14 mouse cellular contexts compared by ENCODE assay signal in the genomic region with DNA sequence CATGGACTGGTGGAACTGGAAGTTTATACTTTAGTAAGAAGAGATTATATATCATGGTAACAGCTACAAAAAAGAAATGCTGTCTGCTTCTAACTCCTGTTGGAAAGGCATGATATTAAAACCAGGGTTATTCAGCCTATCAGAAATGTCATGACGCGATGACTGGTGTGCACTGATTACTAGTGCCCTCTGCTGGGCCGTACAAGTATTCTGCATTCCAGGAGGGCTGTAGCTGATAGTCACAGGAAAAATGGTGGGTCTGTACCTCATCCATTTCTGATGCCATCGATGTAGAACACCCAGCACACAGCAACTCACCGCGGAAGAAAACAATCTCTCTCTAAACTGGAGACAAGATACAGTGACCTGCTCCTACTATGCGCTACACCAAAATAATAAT.
DNase-seq lines count a peak whose midpoint lies in the region; ATAC-seq and TF ChIP-seq lines count a peak whose summit lies in the region.
"Had no signal": no experiment of that assay in that cellular context is flagged by ENCODE, and none has a peak within 500 bp of the region (broad histone marks: within the 10 kb centered on the region; RNA-seq: fewer than 3 reads in every experiment).

No protein-coding gene starts in this region.

- H3K36me3 ChIP-seq in heart, adult 2 months (ENCODE audit: control insufficient read depth, insufficient read depth, low read length), result no peaks in the 10 kb centered on the region
- H3K36me3 ChIP-seq in heart, embryonic 10.5 days, result no peaks in the 10 kb centered on the region
- H3K36me3 ChIP-seq in liver, postnatal 0 days (replicated peaks; ENCODE audit: insufficient read depth, low read length), result no peaks in the 10 kb centered on the region
- no peaks in the 10 kb centered on the region for H3K36me3 ChIP-seq in MEL (ENCODE audit: control insufficient read depth in 1 of 2, insufficient read depth in 2 of 2, low read length in 2 of 2)
- H3K36me3 ChIP-seq: G1E; neural tube, embryonic 12.5 days had no signal

- DNase-seq in heart, adult 2 months, result no peak
- DNase-seq in heart, embryonic 10.5 days (ENCODE audit: low spot score), result no peak
- DNase-seq in liver, postnatal 0 days, result no peak
- no peak for DNase-seq in liver
- peak; percentile 3 for DNase-seq in MEL (ENCODE audit: low read depth, low spot score)
- DNase-seq in right cerebral cortex, postnatal 25 days, result no peak
- DNase-seq in left cerebral cortex, postnatal 25 days (ENCODE audit: low spot score in 2 of 2), result no peak
- DNase-seq: cerebellum, adult 9-11 months; gastrocnemius, postnatal 25 days; right cerebral cortex, postnatal 4 days had no signal

- no peak overlapping the region for H3K4me2 ChIP-seq in liver, postnatal 0 days (ENCODE audit: low read depth, low read length)
- H3K4me2 ChIP-seq: neural tube, embryonic 12.5 days had no signal

- TF ChIP-seq CTCF in heart, adult 2 months (IDR thresholded peaks at IDR 0.05), result peak; percentile 35
- 0 out of 2 replicates have a peak, but pooled peaks have one; percentile 12 for TF ChIP-seq CTCF in liver, postnatal 0 days (IDR thresholded peaks at IDR 0.05; ENCODE audit: low read depth)
- TF ChIP-seq CTCF in MEL (IDR thresholded peaks at IDR 0.05 in 2 of 3, conservative IDR thresholded peaks at IDR 0.05 in 1 of 3; ENCODE audit: control insufficient read depth in 1 of 3, insufficient read depth in 1 of 3, low read depth in 2 of 3, low read length in 3 of 3, poor library complexity in 1 of 3, severe bottlenecking in 1 of 3), result peak in 2 of 3 experiments; percentile 3 to 11; a peak in 1 of 6 replicates
- TF ChIP-seq CTCF in embryonic fibroblast, embryonic 13.5 days (IDR thresholded peaks at IDR 0.05; ENCODE audit: borderline replicate concordance, insufficient read depth, low read length), result peak; percentile 27; the same call in 1 of the 2 replicates

- no peak for TF ChIP-seq POLR2A in heart, adult 2 months (IDR thresholded peaks at IDR 0.05; ENCODE audit: insufficient read depth, low read depth, low read length)
- no peak for TF ChIP-seq POLR2A in MEL (IDR thresholded peaks at IDR 0.05; ENCODE audit: control insufficient read depth in 1 of 2, insufficient read depth in 1 of 2, low read depth in 1 of 2, low read length in 2 of 2, poor library complexity in 1 of 2)
- TF ChIP-seq POLR2A in embryonic fibroblast, embryonic 13.5 days (IDR thresholded peaks at IDR 0.05; ENCODE audit: low read depth, low read length), result no peak

- no peaks in the 10 kb centered on the region for H3K79me2 ChIP-seq in heart, adult 2 months (replicated peaks; ENCODE audit: control insufficient read depth, insufficient read depth, low read length)
- no peaks in the 10 kb centered on the region for H3K79me2 ChIP-seq in MEL (ENCODE audit: control insufficient read depth, insufficient read depth, low read length, poor library complexity)

- 71% methylated on average over 7 of the region's 7 CpGs for WGBS in heart, adult 2 months
- 72% methylated on average over 7 of the region's 7 CpGs for WGBS in heart, embryonic 10.5 days
- 73% methylated on average over 7 of the region's 7 CpGs for WGBS in liver, postnatal 0 days (ENCODE audit: insufficient replicate concordance)

- TF ChIP-seq EP300 in heart, adult 2 months (IDR thresholded peaks at IDR 0.05; ENCODE audit: insufficient read depth, low read depth, low read length), result no peak
- no peak for TF ChIP-seq EP300 in liver, postnatal 0 days (IDR thresholded peaks at IDR 0.05; ENCODE audit: low read depth)
- TF ChIP-seq EP300 in MEL (IDR thresholded peaks at IDR 0.05; ENCODE audit: low read depth in 1 of 2, low read length in 2 of 2), result no peak

- ATAC-seq in liver, postnatal 0 days, result no peak

- no peak overlapping the region for H3K27ac ChIP-seq in heart, adult 2 months
- H3K27ac ChIP-seq in heart, embryonic 10.5 days, result no peak overlapping the region
- H3K27ac ChIP-seq in liver, postnatal 0 days (ENCODE audit: low read depth), result no peak overlapping the region
- no peak overlapping the region for H3K27ac ChIP-seq in MEL (ENCODE audit: control insufficient read depth, low read depth, low read length)
- no peak overlapping the region for H3K27ac ChIP-seq in embryonic fibroblast, embryonic 13.5 days (ENCODE audit: insufficient read depth, low read length)
- H3K27ac ChIP-seq: neural tube, embryonic 12.5 days had no signal

- H3K4me1 ChIP-seq in heart, adult 2 months (ENCODE audit: control insufficient read depth, insufficient read depth, low read length), result no peaks in the 10 kb centered on the region
- H3K4me1 ChIP-seq in heart, embryonic 10.5 days, result no peaks in the 10 kb centered on the region
- H3K4me1 ChIP-seq in liver, postnatal 0 days (ENCODE audit: insufficient read depth), result no peaks in the 10 kb centered on the region
- no peaks in the 10 kb centered on the region for H3K4me1 ChIP-seq in MEL (ENCODE audit: control insufficient read depth in 1 of 2, insufficient read depth in 2 of 2, low read length in 2 of 2)
- H3K4me1 ChIP-seq in embryonic fibroblast, embryonic 13.5 days (ENCODE audit: control insufficient read depth, insufficient read depth, low read length), result no peaks in the 10 kb centered on the region
- H3K4me1 ChIP-seq: megakaryocyte, embryonic 14.5 days; neural tube, embryonic 12.5 days had no signal

- no peaks in the 10 kb centered on the region for H3K9me3 ChIP-seq in heart, embryonic 10.5 days
- no peaks in the 10 kb centered on the region for H3K9me3 ChIP-seq in liver, postnatal 0 days (ENCODE audit: low read length)
- H3K9me3 ChIP-seq in MEL (replicated peaks; ENCODE audit: insufficient read depth, low read length), result no peaks in the 10 kb centered on the region
- H3K9me3 ChIP-seq: neural tube, embryonic 12.5 days had no signal

- intact Hi-C loops in heart, adult 2 months (cut with DNase I), result no loop called here
- intact Hi-C loops in left cerebral cortex, postnatal 25 days (cut with DNase I), result no loop called here

- no peak overlapping the region for H3K9ac ChIP-seq in heart, adult 2 months (ENCODE audit: low read depth, low read length)
- no peak overlapping the region for H3K9ac ChIP-seq in liver, postnatal 0 days (replicated peaks)
- no peak overlapping the region for H3K9ac ChIP-seq in MEL (ENCODE audit: control insufficient read depth, low read depth, low read length, poor library complexity, severe bottlenecking)
- H3K9ac ChIP-seq: neural tube, embryonic 12.5 days had no signal

- no peak; the same call in none of the 2 replicates for TF ChIP-seq RAD21 in MEL (IDR thresholded peaks at IDR 0.05; ENCODE audit: low read depth, low read length)

- H3K4me3 ChIP-seq in heart, adult 2 months, result no peak overlapping the region
- H3K4me3 ChIP-seq in heart, embryonic 10.5 days, result no peak overlapping the region
- no peak overlapping the region for H3K4me3 ChIP-seq in liver, postnatal 0 days (ENCODE audit: low read depth, low read length)
- no peak overlapping the region for H3K4me3 ChIP-seq in MEL (ENCODE audit: control insufficient read depth in 1 of 2, insufficient read depth in 1 of 2, low read depth in 2 of 2, low read length in 2 of 2)
- no peak overlapping the region for H3K4me3 ChIP-seq in embryonic fibroblast, embryonic 13.5 days (ENCODE audit: insufficient read depth, low read length)
- H3K4me3 ChIP-seq: megakaryocyte, embryonic 14.5 days; neural tube, embryonic 12.5 days had no signal

- no peaks in the 10 kb centered on the region for H3K27me3 ChIP-seq in heart, adult 2 months (ENCODE audit: control insufficient read depth, insufficient read depth, low read length)
- no peaks in the 10 kb centered on the region for H3K27me3 ChIP-seq in heart, embryonic 10.5 days (ENCODE audit: insufficient read depth, poor library complexity, severe bottlenecking)
- H3K27me3 ChIP-seq in liver, postnatal 0 days (ENCODE audit: insufficient read depth, low read length), result no peaks in the 10 kb centered on the region
- H3K27me3 ChIP-seq in MEL (ENCODE audit: control insufficient read depth in 1 of 2, insufficient read depth in 2 of 2, low read length in 2 of 2), result no peaks in the 10 kb centered on the region
- H3K27me3 ChIP-seq: megakaryocyte, embryonic 14.5 days; neural tube, embryonic 12.5 days had no signal

TF ChIP-seq in MEL, 35 proteins besides CTCF, POLR2A, EP300 and RAD21:
- no peak for TF ChIP-seq ZNF384 (IDR thresholded peaks at IDR 0.05; ENCODE audit: low read depth, low read length)
- TF ChIP-seq TCF12 (IDR thresholded peaks at IDR 0.05; ENCODE audit: low read depth, low read length), result no peak
- no peak for TF ChIP-seq ETS1 (IDR thresholded peaks at IDR 0.05; ENCODE audit: low read depth, low read length)
- TF ChIP-seq ZKSCAN1 (IDR thresholded peaks at IDR 0.05; ENCODE audit: low read depth, low read length), result no peak
- 0 out of 2 replicates have a peak, but pooled peaks have one; percentile 13 for TF ChIP-seq SMC3 (IDR thresholded peaks at IDR 0.05; ENCODE audit: low read depth, low read length)
- no peak for TF ChIP-seq TAL1 (IDR thresholded peaks at IDR 0.05; ENCODE audit: low read length)
- no peak for TF ChIP-seq ELF1 (IDR thresholded peaks at IDR 0.05; ENCODE audit: low read depth, low read length)
